Mouse (Mus musculus): Measurements from ENCODE around the gene Ola1. TPM values are rescaled to one million over a fixed set of nuclear protein-coding genes. Genes with fewer than 3 reads are reported as not detected.

The Ola1 gene
- polyA plus RNA-seq (2016; fragmentation: Nextera tagmentation; extraction: Ambion mirVana) = 111 and 112 TPM in 2 replicates

DNA sequence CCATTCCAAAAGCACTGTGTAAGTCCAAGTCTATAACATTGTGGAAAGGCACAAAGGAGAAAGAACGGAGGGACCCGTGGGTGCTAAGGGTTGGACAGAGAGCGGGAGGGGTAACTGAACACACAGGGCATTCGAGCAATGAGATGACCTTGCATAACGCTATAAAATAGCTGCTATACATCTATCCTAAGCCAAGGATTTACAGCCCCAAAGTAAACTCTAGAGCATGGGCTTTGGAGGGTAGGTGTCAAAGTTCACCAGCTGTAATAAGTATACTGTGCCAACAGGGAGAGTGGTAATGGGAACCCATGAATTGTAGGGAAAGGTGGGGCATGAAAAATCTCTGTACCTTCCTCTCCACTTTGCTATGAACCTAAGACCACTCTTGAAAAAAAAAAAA, at the start of gene Ola1:
Gene Ola1, minus strand, starts transcription at position 12 of the 400 bp plus-strand sequence.
- no peak for DNase-seq (ENCODE audit: extremely low spot score, low spot score)
- H3K9me3 ChIP-seq = no peaks in the 10 kb centered on the region
- no peaks in the 10 kb centered on the region for H3K36me3 ChIP-seq (replicated peaks)
- peaks cover 10% of the 10 kb centered on the region; the same call in 1 of the 2 replicates for H3K27me3 ChIP-seq (ENCODE audit: poor library complexity, severe bottlenecking)
- 84% methylated on average over 5 of the region's 5 CpGs for WGBS
- peaks cover 7% of the 10 kb centered on the region for H3K4me1 ChIP-seq
- no peak within 1 kb of the TSS for H3K27ac ChIP-seq
- no peak within 1 kb of the TSS for H3K4me3 ChIP-seq

GRCm38 (mm10) chr2:73268281-73268680, 49.6 kb upstream of the Ola1 start:
- no peak overlapping the region for H3K27ac ChIP-seq
- peak; percentile 37 for DNase-seq (ENCODE audit: extremely low spot score, low spot score)
- H3K27me3 ChIP-seq (ENCODE audit: poor library complexity, severe bottlenecking) = peaks cover 100% of the 10 kb centered on the region
- no peaks in the 10 kb centered on the region for H3K36me3 ChIP-seq (replicated peaks)
- peaks cover 77% of the 10 kb centered on the region for H3K4me1 ChIP-seq
- no peaks in the 10 kb centered on the region for H3K9me3 ChIP-seq
- 2% methylated on average over 12 of the region's 12 CpGs for WGBS
- H3K4me3 ChIP-seq = no peak overlapping the region

- no peak for DNase-seq (ENCODE audit: extremely low spot score, low spot score)
- Histone ChIP-seq H3K27me3 (ENCODE audit: poor library complexity, severe bottlenecking) (peaks cover 100% of the 10 kb centered on the region), H3K36me3 (replicated peaks) (no peaks in the 10 kb centered on the region), H3K4me1 (peaks cover 77% of the 10 kb centered on the region), H3K9me3 (no peaks in the 10 kb centered on the region), H3K27ac (no peak overlapping the region), H3K4me3 (no peak overlapping the region)
- WGBS = under 1% methylated on average over 4 of the region's 4 CpGs
Observed at GRCm38 (mm10) chr2:73267818-73268217, 49.1 kb upstream of the Ola1 start.

DNA sequence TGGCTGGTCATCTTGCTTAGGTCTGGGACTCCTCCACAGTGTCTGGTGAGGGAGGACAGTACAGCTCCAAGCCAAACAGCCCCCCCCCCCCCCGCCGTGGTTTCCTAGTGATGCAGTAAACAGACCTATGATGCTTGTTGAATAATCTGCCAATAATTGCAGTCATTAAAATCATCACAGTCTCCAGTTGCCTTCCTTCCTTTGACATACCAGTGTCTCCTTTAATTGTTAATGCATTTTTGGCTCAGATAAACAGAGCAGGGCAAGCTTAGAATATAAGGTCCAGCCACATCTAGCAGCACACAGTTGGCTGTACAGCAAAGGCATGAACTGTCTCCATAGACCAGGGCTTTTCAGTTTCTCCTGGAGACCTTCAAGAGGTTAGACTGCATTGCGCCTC, 48.5 kb upstream of the Ola1 start:
- DNase-seq (ENCODE audit: extremely low spot score, low spot score) = no peak

GRCm38 (mm10) chr2:73266623-73267022, 47.9 kb upstream of the Ola1 start:
- Histone ChIP-seq H3K9me3 (no peaks in the 10 kb centered on the region), H3K27me3 (ENCODE audit: poor library complexity, severe bottlenecking) (peaks cover 100% of the 10 kb centered on the region), H3K4me3 (no peak overlapping the region), H3K4me1 (peaks cover 67% of the 10 kb centered on the region), H3K36me3 (replicated peaks) (no peaks in the 10 kb centered on the region), H3K27ac (no peak overlapping the region)
- WGBS = 49% methylated on average over 1 of the region's 1 CpGs
- DNase-seq (ENCODE audit: extremely low spot score, low spot score) = no peak

More for the DNA sequence above, 48.5 kb upstream of the Ola1 start:
- H3K4me3 ChIP-seq = no peak overlapping the region
- no peaks in the 10 kb centered on the region for H3K36me3 ChIP-seq (replicated peaks)
- 16% methylated on average over 3 of the region's 3 CpGs for WGBS
- peaks cover 100% of the 10 kb centered on the region for H3K27me3 ChIP-seq (ENCODE audit: poor library complexity, severe bottlenecking)
- no peaks in the 10 kb centered on the region for H3K9me3 ChIP-seq
- H3K27ac ChIP-seq = no peak overlapping the region
- H3K4me1 ChIP-seq = peaks cover 73% of the 10 kb centered on the region

GRCm38 (mm10) chr2:73266011-73266410, 47.3 kb upstream of the Ola1 start:
- H3K27me3 ChIP-seq (ENCODE audit: poor library complexity, severe bottlenecking) = peaks cover 95% of the 10 kb centered on the region
- no peaks in the 10 kb centered on the region for H3K36me3 ChIP-seq (replicated peaks)
- no peak overlapping the region for H3K27ac ChIP-seq
- H3K9me3 ChIP-seq = no peaks in the 10 kb centered on the region
- 3% methylated on average over 5 of the region's 5 CpGs for WGBS
- DNase-seq (ENCODE audit: extremely low spot score, low spot score) = no peak
- H3K4me1 ChIP-seq = peaks cover 60% of the 10 kb centered on the region
- H3K4me3 ChIP-seq = no peak overlapping the region

- H3K4me3 ChIP-seq = peak overlapping the region; percentile 52
- peaks cover 82% of the 10 kb centered on the region for H3K27me3 ChIP-seq (ENCODE audit: poor library complexity, severe bottlenecking)
- no peak overlapping the region for H3K27ac ChIP-seq
- peaks cover 47% of the 10 kb centered on the region for H3K4me1 ChIP-seq
- no peaks in the 10 kb centered on the region for H3K9me3 ChIP-seq
- peak; percentile 28 for DNase-seq (ENCODE audit: extremely low spot score, low spot score)
- 4% methylated on average over 11 of the region's 11 CpGs for WGBS
- no peaks in the 10 kb centered on the region for H3K36me3 ChIP-seq (replicated peaks)
Observed at GRCm38 (mm10) chr2:73264611-73265195, 46.0 kb upstream of the Ola1 start.

GRCm38 (mm10) chr2:73263794-73264610, 45.3 kb upstream of the Ola1 start:
- Histone ChIP-seq H3K27me3 (ENCODE audit: poor library complexity, severe bottlenecking) (peaks cover 75% of the 10 kb centered on the region), H3K4me3 (peak overlapping the region; percentile 52), H3K36me3 (replicated peaks) (no peaks in the 10 kb centered on the region), H3K4me1 (peaks cover 40% of the 10 kb centered on the region), H3K9me3 (no peaks in the 10 kb centered on the region), H3K27ac (no peak overlapping the region)
- 1% methylated on average over 38 of the region's 38 CpGs for WGBS
- peak; percentile 48 for DNase-seq (ENCODE audit: extremely low spot score, low spot score)

DNA sequence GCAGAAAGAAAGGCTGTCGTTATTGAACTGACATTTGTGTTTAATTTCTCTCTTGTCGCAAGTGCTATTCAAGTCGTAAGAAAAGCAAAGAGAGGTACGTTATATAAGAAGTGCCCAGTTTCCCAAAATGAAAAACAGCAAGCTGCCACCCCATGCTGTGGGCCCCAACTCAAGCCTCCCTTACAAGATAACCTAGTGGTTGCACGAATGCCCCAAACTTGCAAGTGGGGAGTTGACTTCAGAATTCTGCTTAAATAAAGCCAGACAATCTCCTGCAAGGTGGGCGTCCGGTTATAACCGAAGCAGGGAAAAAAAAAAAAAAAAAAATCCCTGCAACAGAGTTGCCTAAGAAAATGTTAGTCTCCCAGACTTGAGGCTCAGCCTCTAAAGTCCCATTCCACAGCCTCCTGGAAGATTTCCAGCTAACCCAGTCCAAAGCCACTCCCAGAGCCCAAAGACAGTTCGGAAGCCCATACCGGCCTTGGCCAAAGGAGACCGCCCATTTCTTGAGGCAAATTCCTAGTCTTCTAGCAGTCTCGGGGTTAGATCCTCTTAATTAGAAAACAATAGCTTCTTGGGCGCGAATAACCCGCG, 44.5 kb upstream of the Ola1 start:
- Histone ChIP-seq H3K9me3 (no peaks in the 10 kb centered on the region), H3K4me3 (peak overlapping the region; percentile 52), H3K27ac (no peak overlapping the region), H3K4me1 (peaks cover 35% of the 10 kb centered on the region), H3K27me3 (ENCODE audit: poor library complexity, severe bottlenecking) (peaks cover 73% of the 10 kb centered on the region), H3K36me3 (replicated peaks) (no peaks in the 10 kb centered on the region)
- no peak for DNase-seq (ENCODE audit: extremely low spot score, low spot score)
- WGBS = 4% methylated on average over 16 of the region's 16 CpGs

GRCm38 (mm10) chr2:73248701-73249100, 30.0 kb upstream of the Ola1 start:
- no peaks in the 10 kb centered on the region for H3K36me3 ChIP-seq (replicated peaks)
- H3K9me3 ChIP-seq = no peaks in the 10 kb centered on the region
- no peak overlapping the region for H3K27ac ChIP-seq
- no peak overlapping the region for H3K4me3 ChIP-seq
- no peaks in the 10 kb centered on the region for H3K27me3 ChIP-seq (ENCODE audit: poor library complexity, severe bottlenecking)
- no peaks in the 10 kb centered on the region for H3K4me1 ChIP-seq
- WGBS = 78% methylated on average over 4 of the region's 4 CpGs
- no peak for DNase-seq (ENCODE audit: extremely low spot score, low spot score)

GRCm38 (mm10) chr2:73241299-73241698, 22.6 kb upstream of the Ola1 start:
- 82% methylated on average over 4 of the region's 4 CpGs for WGBS
- no peak for DNase-seq (ENCODE audit: extremely low spot score, low spot score)
- H3K4me1 ChIP-seq = no peaks in the 10 kb centered on the region

GRCm38 (mm10) chr2:73231081-73231480, 12.4 kb upstream of the Ola1 start:
- H3K4me1 ChIP-seq = peaks cover 7% of the 10 kb centered on the region; the same call in 1 of the 2 replicates
- no peak overlapping the region for H3K27ac ChIP-seq
- no peak overlapping the region for H3K4me3 ChIP-seq
- no peak for DNase-seq (ENCODE audit: extremely low spot score, low spot score)
- H3K36me3 ChIP-seq (replicated peaks) = no peaks in the 10 kb centered on the region
- WGBS = 56% methylated on average over 3 of the region's 3 CpGs
- H3K27me3 ChIP-seq (ENCODE audit: poor library complexity, severe bottlenecking) = no peaks in the 10 kb centered on the region
- no peaks in the 10 kb centered on the region for H3K9me3 ChIP-seq

More at GRCm38 (mm10) chr2:73241299-73241698, 22.6 kb upstream of the Ola1 start:
- H3K4me3 ChIP-seq = no peak overlapping the region
- no peaks in the 10 kb centered on the region; the same call in 1 of the 2 replicates for H3K27me3 ChIP-seq (ENCODE audit: poor library complexity, severe bottlenecking)
- H3K9me3 ChIP-seq = no peaks in the 10 kb centered on the region
- H3K27ac ChIP-seq = no peak overlapping the region
- no peaks in the 10 kb centered on the region for H3K36me3 ChIP-seq (replicated peaks)

Data from forebrain, embryonic 10.5 days (tissue).